Mouse (Mus musculus) hindbrain, embryonic 11.5 days (tissue): ENCODE measurements around the gene Cenpe. TPM values are rescaled to one million over a fixed set of nuclear protein-coding genes. Genes with fewer than 3 reads are reported as not detected.
A peak's percentile ranks its signal among the peaks of the same experiment; 100 is the strongest.
"Not testable (repeated sequence)": the region's sequence is repeated elsewhere in the genome, so short reads cannot be mapped to it uniquely, and the experiment has no call there.

Experiments
- ATAC-seq: fragments of 200-750 bp; cut with Nextera tagmentation; 2 replicates; pipeline ENCODE4 v1.8.0; 2017; ENCODE audit warnings: mild to moderate bottlenecking, moderate TSS enrichment, moderate library complexity; ENCODE audit not compliant: low FRiP score
- DNase-seq: peaks from one replicate; pipeline ENCODE4 v3.0.0-alpha.2; 2015; ENCODE audit warnings: low spot score
- H3K27ac ChIP-seq: fragments of 300-500 bp; sonication (generic); 2 replicates; pipeline ENCODE4 v1.5.1; 2014; ENCODE audit warnings: mild to moderate bottlenecking, low read depth, low read length
- H3K27me3 ChIP-seq: fragments of 300-500 bp; sonication (generic); 2 replicates; pipeline ENCODE4 v1.6.1; 2014; ENCODE audit warnings: mild to moderate bottlenecking, low read length, moderate library complexity, mixed read lengths; ENCODE audit not compliant: control insufficient read depth, insufficient read depth
- H3K36me3 ChIP-seq: fragments of 300-500 bp; sonication (generic); 2 replicates; pipeline ENCODE4 v1.6.1; 2014; ENCODE audit warnings: mild to moderate bottlenecking, low read length, moderate library complexity, mixed read lengths; ENCODE audit not compliant: control insufficient read depth, insufficient read depth
- H3K4me1 ChIP-seq: fragments of 300-500 bp; sonication (generic); replicated peaks from 2 replicates; pipeline ENCODE4 v1.6.1; 2014; ENCODE audit warnings: low read length, mixed read lengths; ENCODE audit not compliant: control insufficient read depth, insufficient read depth
- H3K4me2 ChIP-seq: fragments of 300-500 bp; sonication (generic); replicated peaks from 2 replicates; pipeline ENCODE4 v1.6.1; 2014; ENCODE audit warnings: mild to moderate bottlenecking, low read depth, low read length
- H3K4me3 ChIP-seq: fragments of 300-500 bp; sonication (generic); 2 replicates; pipeline ENCODE4 v1.5.1; 2014; ENCODE audit warnings: low read depth, low read length
- H3K9ac ChIP-seq: fragments of 300-500 bp; sonication (generic); 2 replicates; pipeline ENCODE4 v1.6.1; 2014; ENCODE audit warnings: low read depth, low read length
- H3K9me3 ChIP-seq: fragments of 300-500 bp; sonication (generic); 2 replicates; pipeline ENCODE4 v1.6.1; 2016; ENCODE audit warnings: low read length; ENCODE audit not compliant: control insufficient read depth
- WGBS: fragments of 180-500 bp; shearing (Covaris S2); extraction: QIAGEN DNeasy Blood & Tissue Kit; methylation state at CpG from one replicate; pipeline ENCODE4 v1.1.7; 2014; 5-methylcytosine and 5-hydroxymethylcytosine counted together
- polyA plus RNA-seq: library from polyadenylated mRNA; unstranded; fragments of >200 nt; fragmentation: Nextera tagmentation; extraction: Ambion mirVana; gene quantifications from 2 replicates; pipeline ENCODE4 v1.2.1, GENCODE M21; 2014

Gene Cenpe
- 40.8 and 43.5 TPM in 2 replicates for polyA plus RNA-seq

DNA sequence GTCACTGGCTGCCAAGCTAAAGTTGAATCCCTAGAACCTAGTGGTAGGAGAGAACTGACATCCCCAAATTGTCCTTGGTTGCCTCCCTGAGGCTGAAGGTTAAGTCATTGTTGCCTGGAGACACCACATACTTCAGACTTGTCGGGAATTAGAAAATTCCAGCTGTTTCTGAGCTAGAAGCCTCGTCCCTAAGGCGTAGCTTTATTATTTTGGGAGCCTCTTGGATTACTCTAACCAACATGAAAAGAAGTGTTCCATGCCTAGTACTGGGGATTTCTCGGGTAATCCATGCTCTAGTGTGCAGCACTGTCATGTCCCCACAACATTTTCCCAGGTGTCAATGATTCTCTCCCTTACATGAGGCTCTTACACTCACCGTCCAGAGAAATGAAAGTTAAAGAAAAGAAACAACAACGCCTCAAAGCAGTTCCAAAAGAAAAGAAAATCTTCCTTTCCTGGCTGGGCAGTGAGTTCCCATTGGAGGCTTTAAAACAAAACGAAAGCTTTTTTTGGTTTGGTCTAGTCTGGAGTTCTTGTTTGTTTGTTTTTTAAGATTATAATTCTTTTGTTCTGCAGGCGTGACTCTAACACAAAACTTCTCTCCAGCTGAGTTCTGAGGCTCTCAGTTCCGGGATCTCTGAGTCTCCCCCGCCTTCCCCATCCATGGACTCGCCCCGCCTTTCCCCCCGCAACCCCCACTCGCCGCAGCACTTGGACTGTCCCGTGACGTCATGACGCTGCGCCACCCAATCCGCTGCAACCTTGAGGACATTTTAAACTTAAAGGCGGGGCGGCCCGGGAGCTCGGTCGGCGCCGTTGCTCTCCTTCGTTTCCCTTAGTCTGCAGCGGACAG lies at the start of gene Cenpe:
TSS of gene Cenpe (plus strand) at position 733 of the 853 bp plus-strand sequence.
- peak within 1 kb of the TSS; percentile 93 for H3K4me3 ChIP-seq
- peak; percentile 94 for ATAC-seq
- H3K27me3 ChIP-seq, result no peaks in the 10 kb centered on the region
- no peaks in the 10 kb centered on the region for H3K9me3 ChIP-seq
- DNase-seq, result peak; percentile 95
- 6% methylated on average over 29 of the region's 29 CpGs for WGBS
- peak within 1 kb of the TSS; percentile 78 for H3K4me2 ChIP-seq
- no peaks in the 10 kb centered on the region for H3K4me1 ChIP-seq
- no peak within 1 kb of the TSS for H3K27ac ChIP-seq
- H3K9ac ChIP-seq, result peak within 1 kb of the TSS; percentile 75
- peaks cover 2% of the 10 kb centered on the region; the same call in 1 of the 2 replicates for H3K36me3 ChIP-seq

DNA sequence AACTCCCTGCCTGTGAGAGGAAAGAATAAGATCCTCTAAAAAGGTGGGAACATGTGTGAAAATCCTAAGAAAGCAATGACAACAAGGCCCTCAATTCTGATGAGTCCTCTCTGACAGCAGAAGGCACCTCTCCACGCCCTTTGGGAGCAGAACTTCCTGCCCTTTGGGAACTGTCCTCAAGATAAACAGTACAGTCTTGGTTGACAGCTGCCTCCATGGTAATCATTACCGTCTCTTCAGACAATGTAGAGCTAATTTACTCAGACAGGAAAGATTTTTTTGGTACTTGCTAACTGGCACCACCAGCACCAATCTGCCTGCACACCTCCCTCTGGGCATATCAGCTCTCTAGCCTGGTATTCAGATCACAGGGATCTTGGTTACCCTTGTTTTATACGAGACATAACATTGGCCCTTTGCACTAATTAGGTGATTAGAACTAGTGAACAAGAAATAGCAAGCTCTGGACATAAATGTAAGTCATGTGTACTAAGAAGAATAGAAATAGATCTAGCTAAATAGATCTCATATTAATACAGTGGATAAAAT lies 40.4 kb upstream of the Cenpe start:
- Histone ChIP-seq H3K27ac (no peak overlapping the region), H3K9me3 (no peaks in the 10 kb centered on the region), H3K4me3 (no peak overlapping the region), H3K9ac (no peak overlapping the region), H3K27me3 (no peaks in the 10 kb centered on the region), H3K36me3 (no peaks in the 10 kb centered on the region), H3K4me2 (no peak overlapping the region), H3K4me1 (no peaks in the 10 kb centered on the region)
- WGBS, result 42% methylated on average over 3 of the region's 3 CpGs
- ATAC-seq, result no peak
- DNase-seq, result no peak

DNA sequence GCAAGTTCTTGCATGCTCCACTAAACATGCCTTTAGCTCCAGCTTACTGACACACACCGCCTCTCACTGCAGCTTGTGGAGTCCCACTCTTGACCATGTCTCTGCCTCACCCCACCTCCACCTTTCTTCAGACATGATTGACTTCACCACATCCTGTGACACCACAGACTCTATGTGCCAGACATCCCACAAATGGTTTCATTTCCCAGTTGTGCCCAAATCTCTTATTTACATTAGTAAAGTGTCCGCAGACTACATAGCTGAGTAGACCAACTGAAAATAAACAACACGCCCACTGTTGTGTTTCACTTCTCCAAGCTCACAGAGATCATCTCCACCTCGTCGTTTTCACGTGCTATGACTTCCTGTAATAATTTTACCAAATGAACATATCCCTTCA lies 20.5 kb upstream of the Cenpe start:
- H3K4me2 ChIP-seq, result no peak overlapping the region
- DNase-seq (no peak), ATAC-seq (no peak)
- no peak overlapping the region for H3K4me3 ChIP-seq
- H3K4me1 ChIP-seq, result no peaks in the 10 kb centered on the region
- H3K27ac ChIP-seq, result no peak overlapping the region
- H3K36me3 ChIP-seq, result no peaks in the 10 kb centered on the region
- whole genome bisulfite sequencing, result 83% methylated on average over 6 of the region's 6 CpGs
- H3K9ac ChIP-seq, result no peak overlapping the region
- H3K9me3 ChIP-seq, result no peaks in the 10 kb centered on the region
- H3K27me3 ChIP-seq, result no peaks in the 10 kb centered on the region

DNA sequence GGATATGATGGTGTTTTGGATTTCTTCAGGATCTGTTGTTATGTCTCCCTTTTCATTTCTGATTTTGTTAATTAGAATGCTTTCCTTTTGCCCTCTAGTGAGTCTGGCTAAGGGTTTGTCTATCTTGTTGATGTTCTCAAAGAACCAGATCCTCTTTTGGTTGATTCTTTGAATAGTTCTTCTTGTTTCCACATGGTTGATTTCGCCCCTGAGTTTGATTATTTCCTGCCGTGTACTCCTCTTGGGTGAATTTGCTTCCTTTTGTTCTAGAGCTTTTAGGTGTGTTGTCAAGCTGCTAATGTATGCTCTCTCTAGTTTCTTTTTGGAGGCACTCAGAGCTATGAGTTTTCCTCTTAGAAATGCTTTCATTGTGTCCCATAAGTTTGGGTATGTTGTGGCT lies 14.3 kb upstream of the Cenpe start:
- H3K4me1 ChIP-seq, H3K9me3 ChIP-seq, H3K4me3 ChIP-seq, H3K27ac ChIP-seq, H3K4me2 ChIP-seq, DNase-seq, ATAC-seq, H3K9ac ChIP-seq, H3K36me3 ChIP-seq, H3K27me3 ChIP-seq: not testable (repeated sequence)
- WGBS, result 82% methylated on average over 2 of the region's 2 CpGs

DNA sequence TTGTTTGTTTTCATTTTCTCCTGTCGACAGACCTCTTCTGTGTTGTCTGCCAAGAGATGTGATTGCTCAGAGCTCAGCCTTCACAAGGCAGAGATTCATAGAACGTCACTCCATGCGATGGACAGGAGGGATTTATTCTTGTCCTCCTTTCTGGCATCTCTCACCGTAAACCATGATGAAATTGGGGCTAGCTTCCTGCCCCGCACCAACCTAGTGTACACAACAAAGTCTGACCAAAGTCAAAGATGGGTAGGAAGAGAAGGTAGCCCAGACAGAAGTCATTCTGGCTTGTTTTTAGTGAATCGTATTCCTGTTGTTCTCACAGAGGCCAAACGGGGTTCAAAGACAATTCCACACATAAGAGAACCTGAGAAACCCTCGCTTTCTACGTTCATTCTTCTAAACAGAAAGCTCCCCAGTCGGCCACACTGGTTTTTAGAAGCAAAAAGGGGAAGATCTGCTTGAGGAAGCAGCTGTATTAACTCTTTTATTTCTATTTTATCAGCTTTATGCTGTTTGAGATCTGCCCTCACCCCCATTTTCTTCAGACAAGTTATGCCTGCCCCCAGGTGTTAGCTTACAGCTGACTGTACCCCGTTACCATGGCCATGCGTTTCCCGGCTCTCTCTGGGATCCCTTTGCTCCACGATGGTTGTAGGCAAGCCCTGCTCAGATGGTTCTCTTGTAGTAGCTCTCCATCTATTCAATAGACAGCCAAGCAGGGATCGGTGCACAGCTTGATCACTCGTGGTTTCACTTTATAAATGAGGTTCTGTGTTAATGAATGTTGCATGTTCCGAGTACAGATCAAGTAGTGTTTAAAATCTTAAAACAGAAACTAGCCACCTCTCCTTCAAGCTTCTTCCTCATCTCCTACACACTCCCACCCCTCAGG lies 11.7 kb upstream of the Cenpe start:
- DNase-seq (no peak), ATAC-seq (no peak)
- Histone ChIP-seq H3K27ac (no peak overlapping the region), H3K9me3 (no peaks in the 10 kb centered on the region), H3K4me3 (no peak overlapping the region), H3K9ac (no peak overlapping the region), H3K27me3 (no peaks in the 10 kb centered on the region), H3K36me3 (no peaks in the 10 kb centered on the region), H3K4me1 (no peaks in the 10 kb centered on the region), H3K4me2 (no peak overlapping the region)
- WGBS, result 86% methylated on average over 17 of the region's 17 CpGs

DNA sequence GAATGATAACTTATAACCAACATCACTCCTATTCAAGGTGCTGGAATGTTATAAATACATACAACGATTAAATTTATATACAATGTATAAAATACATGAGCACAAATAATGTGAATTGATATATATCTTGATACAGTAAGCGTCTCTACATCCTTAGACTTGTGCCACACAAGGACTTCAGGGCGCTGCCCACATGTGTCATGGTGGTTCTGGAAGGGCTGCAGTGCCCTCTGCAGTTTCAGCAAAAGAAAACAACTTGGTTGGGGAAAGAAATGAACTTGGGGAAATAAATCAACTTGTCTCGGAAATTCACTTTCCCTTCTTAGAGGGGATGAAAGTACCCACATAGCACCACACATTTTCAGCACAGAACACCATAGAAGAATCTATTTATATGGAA lies 5.7 kb upstream of the Cenpe start:
- no peak overlapping the region for H3K9ac ChIP-seq
- no peak overlapping the region for H3K27ac ChIP-seq

DNA sequence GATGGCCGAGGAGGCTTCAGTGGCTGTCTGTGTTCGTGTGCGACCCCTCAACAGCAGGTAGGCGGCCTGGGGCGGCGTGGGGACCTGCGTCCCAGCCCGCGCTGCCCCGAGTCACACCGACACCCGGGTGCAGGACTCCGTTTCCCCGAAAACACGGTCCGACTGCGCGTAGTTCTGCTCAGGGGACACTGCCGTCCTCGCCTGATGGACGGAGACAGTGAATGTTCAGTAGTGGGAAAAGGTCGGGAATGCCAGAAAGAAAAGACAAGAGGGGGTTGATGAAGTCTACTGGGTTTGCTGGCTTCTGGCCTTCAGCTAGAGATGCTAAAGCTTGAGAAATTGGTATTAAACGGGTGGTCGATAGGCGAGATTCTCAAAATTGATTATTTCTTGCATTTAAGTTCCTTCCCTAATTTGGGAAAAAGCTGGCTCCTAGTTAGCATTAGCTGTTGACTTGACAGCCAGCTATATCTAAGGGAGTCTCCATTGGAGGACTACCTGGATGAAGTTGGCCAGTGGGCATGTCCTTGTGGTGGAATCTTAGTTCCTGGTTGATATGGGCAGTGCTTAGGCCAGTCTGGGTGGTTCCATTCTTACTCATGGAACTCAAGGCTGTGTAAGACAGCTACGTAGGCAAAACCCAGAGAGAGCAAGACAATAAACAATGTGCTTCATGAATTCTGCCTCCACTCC lies 467 bp downstream of the Cenpe start:
- no peak for ATAC-seq

More for the DNA sequence above, 5.7 kb upstream of the Cenpe start:
- 41% methylated on average over 4 of the region's 4 CpGs for WGBS
- no peaks in the 10 kb centered on the region for H3K4me1 ChIP-seq
- ATAC-seq (no peak), DNase-seq (peak; percentile 36)
- no peak overlapping the region for H3K4me2 ChIP-seq
- no peaks in the 10 kb centered on the region for H3K9me3 ChIP-seq
- H3K36me3 ChIP-seq, result no peaks in the 10 kb centered on the region
- no peaks in the 10 kb centered on the region for H3K27me3 ChIP-seq
- no peak overlapping the region for H3K4me3 ChIP-seq

DNA sequence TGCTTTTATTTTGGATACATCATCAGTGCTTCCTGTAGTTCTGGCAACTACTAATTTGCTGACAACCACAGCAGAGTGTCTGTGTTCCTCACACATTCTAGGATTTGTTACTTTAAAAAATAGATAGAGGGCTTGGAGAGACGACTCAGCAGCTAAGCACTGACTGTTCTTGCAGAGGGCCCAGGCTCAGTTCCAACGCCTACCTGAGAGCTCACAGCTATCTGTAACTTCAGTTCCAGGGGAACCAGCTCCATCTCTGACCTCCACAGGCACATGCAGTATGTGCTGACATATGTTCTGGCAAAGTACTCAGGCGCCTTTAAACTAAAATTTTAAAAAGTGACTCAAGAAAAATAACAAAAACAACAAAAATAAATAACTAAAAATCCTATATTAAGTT lies 19.7 kb downstream of the Cenpe start:
- no peaks in the 10 kb centered on the region for H3K9me3 ChIP-seq
- peaks cover 5% of the 10 kb centered on the region; the same call in 1 of the 2 replicates for H3K36me3 ChIP-seq
- no peak overlapping the region for H3K9ac ChIP-seq
- WGBS, result 91% methylated on average over 3 of the region's 3 CpGs
- no peak overlapping the region for H3K4me2 ChIP-seq
- ATAC-seq (no peak), DNase-seq (no peak)
- no peaks in the 10 kb centered on the region for H3K27me3 ChIP-seq
- no peak overlapping the region for H3K27ac ChIP-seq
- H3K4me1 ChIP-seq, result no peaks in the 10 kb centered on the region
- no peak overlapping the region for H3K4me3 ChIP-seq

More for the DNA sequence above, 467 bp downstream of the Cenpe start:
- peak overlapping the region; percentile 75 for H3K9ac ChIP-seq
- H3K4me1 ChIP-seq, result no peaks in the 10 kb centered on the region
- peak overlapping the region; percentile 78 for H3K4me2 ChIP-seq
- H3K4me3 ChIP-seq, result peak overlapping the region; percentile 93
- peaks cover 2% of the 10 kb centered on the region for H3K36me3 ChIP-seq
- no peak for DNase-seq
- H3K27ac ChIP-seq, result no peak overlapping the region
- H3K9me3 ChIP-seq, result no peaks in the 10 kb centered on the region
- H3K27me3 ChIP-seq, result no peaks in the 10 kb centered on the region
- WGBS, result under 1% methylated on average over 26 of the region's 26 CpGs
